23 mouse cellular contexts compared by ENCODE assay signal in the genomic region with DNA sequence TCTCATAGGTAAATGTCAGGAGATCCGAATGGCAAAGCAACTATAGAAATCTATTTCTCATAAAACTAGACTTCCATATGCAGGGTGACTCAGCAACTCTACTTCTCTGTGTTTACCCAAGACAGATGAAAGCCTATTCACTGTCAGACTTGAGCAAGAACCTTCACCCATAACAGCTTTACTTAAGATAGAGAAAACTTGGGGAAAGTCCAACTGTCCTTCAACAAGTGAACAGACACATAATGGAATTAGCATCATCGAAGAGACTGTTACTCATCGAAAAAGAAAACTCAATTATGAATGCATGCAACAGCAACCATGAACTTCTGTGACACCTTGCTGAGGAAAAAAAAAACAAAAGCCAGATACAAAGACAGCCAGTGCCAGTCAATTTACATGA.
"Had no signal": no experiment of that assay in that cellular context is flagged by ENCODE, and none has a peak within 500 bp of the region (broad histone marks: within the 10 kb centered on the region; RNA-seq: fewer than 3 reads in every experiment).

No protein-coding gene starts in this region.

- DNase-seq: gastrocnemius, postnatal 14 days; gastrocnemius, postnatal 36 days; heart, postnatal 10 days; heart, postnatal 4 days; kidney, adult 18-20 months; kidney, adult 8-10 months; kidney, postnatal 10 days; kidney, postnatal 25 days; kidney, postnatal 4 days; liver had no signal

- H3K27me3 ChIP-seq: heart, embryonic 12.5 days; hindbrain, embryonic 12.5 days; intestine, embryonic 15.5 days; limb, embryonic 12.5 days had no signal

- H3K36me3 ChIP-seq: heart, embryonic 10.5 days; heart, embryonic 12.5 days; hindbrain, embryonic 10.5 days; hindbrain, embryonic 12.5 days; intestine, embryonic 15.5 days; limb, embryonic 10.5 days; limb, embryonic 12.5 days had no signal

- ATAC-seq: hindbrain, embryonic 16.5 days; inflammation-experienced regulatory T-cells, adult 6 months; intestine, embryonic 15.5 days; intestine, postnatal 0 days had no signal

- H3K27ac ChIP-seq: heart, embryonic 10.5 days; hindbrain, embryonic 10.5 days; hindbrain, embryonic 12.5 days; hindbrain, embryonic 14.5 days; intestine, embryonic 15.5 days; layer of hippocampus, adult 2 months; left cerebral cortex, adult 2 months; limb, embryonic 10.5 days; limb, embryonic 12.5 days had no signal

- H3K9ac ChIP-seq: heart, embryonic 12.5 days; hindbrain, embryonic 12.5 days; hindbrain, embryonic 14.5 days; intestine, embryonic 15.5 days; limb, embryonic 12.5 days had no signal

- H3K4me3 ChIP-seq: heart, embryonic 10.5 days; heart, embryonic 12.5 days; hindbrain, embryonic 10.5 days; hindbrain, embryonic 12.5 days; intestine, embryonic 15.5 days; layer of hippocampus, adult 2 months; left cerebral cortex, adult 2 months; limb, embryonic 10.5 days; limb, embryonic 12.5 days had no signal

- H3K4me1 ChIP-seq: heart, embryonic 10.5 days; heart, embryonic 12.5 days; hindbrain, embryonic 12.5 days; intestine, embryonic 15.5 days; limb, embryonic 10.5 days had no signal

- H3K4me2 ChIP-seq: heart, embryonic 12.5 days; hindbrain, embryonic 12.5 days; hindbrain, embryonic 14.5 days; intestine, embryonic 15.5 days; limb, embryonic 12.5 days had no signal

- H3K9me3 ChIP-seq: heart, embryonic 10.5 days; heart, embryonic 12.5 days; hindbrain, embryonic 10.5 days; hindbrain, embryonic 12.5 days; intestine, embryonic 15.5 days; limb, embryonic 10.5 days; limb, embryonic 12.5 days had no signal
